Mouse (Mus musculus) spleen, adult 2 months (tissue): ENCODE results near the gene Ift57. TPM values are rescaled to one million over a fixed set of nuclear protein-coding genes. Genes with fewer than 3 reads are reported as not detected.
A peak's percentile ranks its signal among the peaks of the same experiment; 100 is the strongest.

Experiments used
- DNase-seq, 2 experiments: peaks; one replicate each; pipeline versions ENCODE4 v3.0.0 to v3.0.0-alpha.2; 2012 to 2021; ENCODE audit warnings: low spot score in 2 of 2, low read depth in 1 of 2
- H3K27ac ChIP-seq: fragments of 200-500 bp; 2 replicates; pipeline ENCODE4 v1.5.1; 2012; ENCODE audit warnings: low read length, inconsistent platforms; ENCODE audit not compliant: insufficient read depth
- H3K27me3 ChIP-seq: fragments of 200-500 bp; 2 replicates; pipeline ENCODE4 v1.6.1; 2012; ENCODE audit warnings: mild to moderate bottlenecking, moderate library complexity, low read length, inconsistent platforms; ENCODE audit not compliant: control insufficient read depth, insufficient read depth
- H3K36me3 ChIP-seq: fragments of 200-500 bp; 2 replicates; pipeline ENCODE4 v1.6.1; 2012; ENCODE audit warnings: mild to moderate bottlenecking, low read length, inconsistent platforms; ENCODE audit not compliant: control insufficient read depth, insufficient read depth
- H3K4me1 ChIP-seq: fragments of 200-500 bp; 2 replicates; pipeline ENCODE4 v1.6.1; 2011; ENCODE audit warnings: inconsistent platforms; ENCODE audit not compliant: control insufficient read depth, insufficient read depth, insufficient read length
- H3K4me3 ChIP-seq: fragments of 200-500 bp; 2 replicates; pipeline ENCODE4 v1.5.1; 2011; ENCODE audit warnings: mild to moderate bottlenecking, inconsistent platforms; ENCODE audit not compliant: insufficient read depth, insufficient read length; ENCODE audit errors: extremely low read depth
- CTCF ChIP-seq: fragments of 200-500 bp; IDR thresholded peaks from 2 replicates; pipeline ENCODE4 v1.5.1; 2011; ENCODE audit warnings: mild to moderate bottlenecking, inconsistent platforms; ENCODE audit not compliant: insufficient read depth, insufficient read length, insufficient replicate concordance; ENCODE audit errors: extremely low read depth
- POLR2A ChIP-seq: fragments of 200-500 bp; IDR thresholded peaks from 2 replicates; pipeline ENCODE4 v1.6.1; 2011; ENCODE audit warnings: low read depth, low read length, inconsistent platforms
- WGBS: fragments of 180-500 bp; shearing (Covaris S2); methylation state at CpG from one replicate; pipeline ENCODE4 v1.1.7; 2018; 5-methylcytosine and 5-hydroxymethylcytosine counted together
- polyA plus RNA-seq: library from polyadenylated mRNA; depleted of rRNA; stranded (reverse); fragments of >200 nt; gene quantifications from 2 replicates; pipeline ENCODE4 v1.2.3, GENCODE M21; 2012

The Ift57 gene
- polyA plus RNA-seq, 1 experiment = 1.2 TPM

- Histone ChIP-seq H3K36me3 (no peaks in the 10 kb centered on the region), H3K4me1 (peaks cover 15% of the 10 kb centered on the region; the same call in 1 of the 2 replicates), H3K27ac (no peak overlapping the region), H3K4me3 (no peak overlapping the region), H3K27me3 (no peaks in the 10 kb centered on the region)
- no peak for DNase-seq
- WGBS = 45% methylated on average over 2 of the region's 2 CpGs
- TF ChIP-seq CTCF = no peak
- no peak for TF ChIP-seq POLR2A
Observed at GRCm38 (mm10) chr16:49769831-49770261, 70.8 kb downstream of the Ift57 start.

- no peaks in the 10 kb centered on the region for H3K27me3 ChIP-seq
- TF ChIP-seq CTCF (no peak), POLR2A (no peak)
- DNase-seq = no peak
- no peaks in the 10 kb centered on the region for H3K36me3 ChIP-seq
- WGBS = 42% methylated on average over 12 of the region's 12 CpGs
- no peak overlapping the region for H3K27ac ChIP-seq
- peaks cover 20% of the 10 kb centered on the region; the same call in 1 of the 2 replicates for H3K4me1 ChIP-seq
- no peak overlapping the region for H3K4me3 ChIP-seq
Observed at GRCm38 (mm10) chr16:49770320-49771189, 71.5 kb downstream of the Ift57 start.

DNA sequence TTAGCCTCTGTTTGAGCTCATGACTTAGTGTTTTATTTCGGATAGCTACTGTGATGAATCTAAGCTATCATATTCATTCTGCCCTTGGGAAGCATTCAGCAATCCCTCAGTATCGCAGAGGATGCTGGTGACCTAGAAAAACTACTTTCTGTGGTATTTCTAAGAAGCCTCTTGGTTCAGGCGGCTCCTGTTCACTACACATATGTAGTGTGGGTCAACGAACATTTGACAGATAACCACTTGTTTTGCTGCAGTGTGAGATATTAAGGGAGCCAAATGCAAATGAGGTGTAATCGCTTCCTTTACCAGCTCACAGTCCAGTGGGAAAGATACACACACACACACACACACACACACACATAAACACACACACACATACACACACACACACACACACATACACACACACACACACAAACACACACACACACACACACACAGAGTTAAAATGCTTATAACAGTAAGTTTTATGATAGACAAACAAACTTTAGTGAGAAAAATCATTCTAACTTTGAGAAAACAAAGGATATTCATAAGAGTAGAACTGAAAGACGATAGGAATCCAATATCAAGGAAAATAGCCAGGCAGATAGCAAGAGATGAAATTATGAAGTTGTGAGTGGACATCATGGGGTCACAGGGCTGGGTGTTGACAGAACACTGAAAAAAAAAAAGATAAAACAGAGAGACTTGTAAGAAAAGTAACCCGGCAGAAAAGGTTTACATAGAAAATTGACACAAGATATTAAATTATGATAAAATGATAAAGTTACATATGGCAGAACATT lies 72.8 kb downstream of the Ift57 start:
- 30% methylated on average over 7 of the region's 7 CpGs for WGBS
- TF ChIP-seq CTCF (no peak), POLR2A (no peak)
- no peak for DNase-seq
- no peaks in the 10 kb centered on the region for H3K27me3 ChIP-seq
- H3K27ac ChIP-seq = no peak overlapping the region
- H3K4me3 ChIP-seq = no peak overlapping the region
- H3K4me1 ChIP-seq = peaks cover 20% of the 10 kb centered on the region; the same call in 1 of the 2 replicates
- H3K36me3 ChIP-seq = no peaks in the 10 kb centered on the region

- Histone ChIP-seq H3K4me1 (peaks cover 20% of the 10 kb centered on the region; the same call in 1 of the 2 replicates), H3K27me3 (no peaks in the 10 kb centered on the region), H3K4me3 (no peak overlapping the region), H3K27ac (peak overlapping the region; percentile 4; the same call in 1 of the 2 replicates), H3K36me3 (no peaks in the 10 kb centered on the region)
- no peak for DNase-seq
- no peak for TF ChIP-seq POLR2A
- TF ChIP-seq CTCF = no peak
- 77% methylated on average over 1 of the region's 1 CpGs for WGBS
Observed at GRCm38 (mm10) chr16:49772576-49772975, 73.5 kb downstream of the Ift57 start.

DNA sequence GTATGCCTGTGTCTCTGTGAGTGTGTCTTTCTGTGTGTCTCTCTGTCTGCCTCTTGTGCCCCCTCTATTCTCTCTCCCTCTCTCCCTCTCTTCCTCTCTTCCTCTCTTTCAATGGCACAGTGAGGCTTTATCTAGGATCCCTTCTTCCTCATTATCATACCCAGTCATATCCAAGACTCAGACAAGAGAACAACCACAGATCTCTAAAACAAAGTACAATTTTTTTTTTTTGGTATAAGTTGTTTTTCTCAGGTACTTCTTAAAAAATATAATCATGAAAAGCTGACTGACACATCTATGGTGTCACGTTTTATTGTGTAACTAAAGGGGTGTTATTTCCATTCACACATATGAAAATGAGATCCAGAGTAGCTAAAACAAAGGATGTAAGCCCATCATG lies 74.0 kb downstream of the Ift57 start:
- Histone ChIP-seq H3K36me3 (no peaks in the 10 kb centered on the region), H3K27ac (peak overlapping the region; percentile 4; the same call in 1 of the 2 replicates)

DNA sequence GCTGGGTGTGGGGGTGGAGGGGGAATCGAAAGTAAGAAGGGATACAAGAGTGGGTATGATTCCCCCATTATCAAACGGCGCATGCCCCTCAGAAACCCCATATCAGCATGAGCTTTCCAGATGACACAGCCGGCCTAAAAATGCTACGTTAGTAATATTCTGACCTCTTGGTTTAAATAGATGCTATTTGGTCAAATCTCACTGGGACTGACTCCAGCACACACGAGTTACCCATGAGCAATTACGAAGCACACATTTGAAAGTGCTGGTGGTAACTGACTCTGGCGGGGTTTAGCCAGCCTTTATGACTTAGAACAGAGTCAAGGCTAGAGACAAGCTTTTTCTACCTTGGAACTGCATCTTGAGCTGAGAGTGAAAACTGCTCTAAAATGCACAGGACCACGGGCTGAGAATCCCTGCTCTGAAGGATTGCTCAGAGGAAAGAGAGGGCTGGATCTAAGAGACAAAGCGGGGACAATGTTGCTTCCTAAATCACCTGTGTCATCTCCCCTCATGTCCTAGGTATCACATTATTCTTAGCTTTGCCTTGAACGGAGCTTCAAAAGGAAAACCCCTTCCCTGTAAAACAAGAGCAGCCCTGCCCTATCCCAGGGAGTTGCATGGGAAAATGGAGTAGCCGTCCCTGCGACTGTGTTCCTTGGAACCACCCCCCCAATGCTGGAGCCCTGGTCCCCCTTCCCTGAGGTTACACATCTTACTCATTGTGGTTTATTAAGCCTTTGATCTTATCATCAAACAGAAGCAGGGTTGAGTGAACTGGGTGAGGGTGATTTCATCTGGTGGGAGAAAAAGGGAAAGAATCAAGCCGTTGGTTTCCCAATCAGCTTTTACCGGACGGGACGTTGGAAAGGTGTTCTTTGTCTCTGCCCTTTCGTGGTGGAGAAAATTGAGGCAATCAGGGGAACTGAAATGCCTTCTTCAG lies 75.3 kb downstream of the Ift57 start:
- 32% methylated on average over 18 of the region's 18 CpGs for WGBS
- no peaks in the 10 kb centered on the region for H3K36me3 ChIP-seq
- peak overlapping the region; percentile 58 for H3K27ac ChIP-seq
- H3K27me3 ChIP-seq = no peaks in the 10 kb centered on the region
- no peak overlapping the region for H3K4me3 ChIP-seq
- no peak for DNase-seq
- TF ChIP-seq POLR2A (no peak), CTCF (no peak)
- H3K4me1 ChIP-seq = peaks cover 23% of the 10 kb centered on the region; the same call in 1 of the 2 replicates

More for the DNA sequence above, 74.0 kb downstream of the Ift57 start:
- no peak for DNase-seq
- Histone ChIP-seq H3K4me3 (no peak overlapping the region), H3K4me1 (peaks cover 20% of the 10 kb centered on the region; the same call in 1 of the 2 replicates), H3K27me3 (no peaks in the 10 kb centered on the region)
- TF ChIP-seq CTCF = no peak
- TF ChIP-seq POLR2A = no peak
- WGBS = 62% methylated on average over 1 of the region's 1 CpGs
